Mouse (Mus musculus): ENCODE measurements around the gene Spock1.

Spock1 gene

DNA sequence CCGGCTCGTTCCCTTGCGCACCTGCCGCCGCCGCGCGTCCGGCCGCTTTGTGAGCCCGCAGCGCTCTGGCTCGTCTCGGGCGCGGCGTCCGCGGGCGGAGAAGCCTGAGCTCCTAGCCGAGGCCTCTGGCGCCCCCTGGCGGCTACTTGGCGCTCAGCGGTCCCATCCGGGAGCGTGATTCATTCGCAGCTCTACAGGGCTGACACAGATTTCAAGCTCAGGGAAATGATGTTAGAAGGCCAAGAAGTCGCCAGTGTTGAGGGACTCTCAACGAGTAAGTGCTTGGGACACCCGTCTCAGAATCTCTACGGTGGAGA lies at the start of gene Spock1:
Gene Spock1, minus strand, starts transcription at position 67 of the 317 bp plus-strand sequence.
- no peak for DNase-seq (ENCODE audit: low read depth in 2 of 2, low spot score in 2 of 2)

DNA sequence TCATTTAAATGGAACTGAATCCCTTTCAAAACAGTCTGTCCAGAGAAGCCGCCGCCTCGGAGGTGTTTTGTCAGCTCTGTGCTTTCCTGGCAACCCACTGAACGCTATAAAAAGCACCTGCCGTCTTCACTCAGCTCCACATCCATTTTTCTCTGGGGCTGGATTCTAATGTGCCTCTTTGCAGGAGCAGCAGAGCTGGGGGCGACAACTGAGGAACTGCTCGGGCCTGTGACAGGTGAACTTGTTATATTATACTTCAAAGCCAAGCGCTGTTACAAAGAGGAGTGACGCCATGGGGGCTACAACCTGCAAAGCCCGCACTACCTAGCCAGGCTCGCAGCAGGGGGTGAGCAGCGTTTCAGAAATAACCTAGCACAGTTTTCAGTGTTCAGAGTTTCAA lies 42.0 kb upstream of the Spock1 start:
- no peak for DNase-seq (ENCODE audit: low read depth in 2 of 2, low spot score in 2 of 2)

DNA sequence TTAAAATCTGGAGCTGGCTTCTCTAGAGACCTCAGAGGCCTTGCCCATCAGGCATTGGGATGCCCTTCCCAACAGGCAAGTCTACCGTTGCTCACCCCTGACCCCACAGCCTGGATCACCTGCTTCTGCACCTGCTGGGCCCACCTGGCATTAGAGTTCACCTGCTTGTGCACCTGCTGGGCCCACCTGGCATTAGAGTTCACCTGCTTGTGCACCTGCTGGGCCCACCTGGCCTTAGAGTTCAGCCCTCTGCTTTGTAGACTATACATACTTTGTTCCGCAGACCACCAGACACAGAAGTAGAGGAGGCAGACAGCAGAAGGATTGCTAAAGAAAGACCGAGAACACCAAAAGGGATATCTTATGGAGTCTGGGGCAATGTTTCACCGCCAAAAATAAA lies 41.4 kb upstream of the Spock1 start:
- no peak for DNase-seq (ENCODE audit: low read depth in 2 of 2, low spot score in 2 of 2)

DNA sequence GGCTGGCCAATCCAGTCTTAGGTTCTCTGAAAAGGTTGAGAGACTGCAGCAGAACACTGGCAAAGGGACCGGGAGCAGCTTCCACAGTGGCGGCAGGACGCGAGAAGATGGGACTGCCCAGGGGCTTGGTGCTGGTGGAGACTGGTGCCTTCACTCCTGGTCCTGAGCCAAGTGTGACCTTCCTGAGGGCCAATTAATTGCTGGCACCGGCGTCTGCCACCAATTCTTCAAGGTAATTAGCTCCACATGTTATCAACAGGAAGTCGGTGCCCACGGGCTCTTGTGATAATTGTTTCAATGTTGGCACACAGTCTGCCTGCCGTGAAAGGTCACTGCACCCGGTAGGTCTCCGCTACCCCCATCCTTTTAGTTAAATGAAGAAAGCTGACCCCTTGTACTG lies 37.1 kb upstream of the Spock1 start:
- no peak for DNase-seq (ENCODE audit: low read depth in 2 of 2, low spot score in 2 of 2)

DNA sequence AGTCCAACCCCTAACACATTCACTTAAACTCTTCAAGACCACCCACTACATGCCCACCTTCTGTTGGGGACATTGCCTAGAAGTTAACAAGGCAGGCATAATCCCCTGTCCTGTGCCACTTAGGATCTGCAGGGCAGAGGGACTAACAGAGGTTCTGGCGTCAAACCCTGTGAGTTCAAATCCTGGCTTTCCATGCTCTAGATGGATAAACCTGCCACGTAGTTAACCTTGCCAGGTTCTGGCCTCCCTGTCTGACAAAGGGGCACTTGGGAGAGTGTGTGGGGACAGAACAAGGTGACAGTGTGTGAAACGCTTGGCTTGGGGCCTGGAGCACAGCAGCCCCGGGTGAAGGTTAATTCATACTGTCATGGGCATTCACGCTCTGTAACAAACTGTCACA lies 36.3 kb upstream of the Spock1 start:
- DNase-seq (ENCODE audit: low read depth in 2 of 2, low spot score in 2 of 2): no peak

DNA sequence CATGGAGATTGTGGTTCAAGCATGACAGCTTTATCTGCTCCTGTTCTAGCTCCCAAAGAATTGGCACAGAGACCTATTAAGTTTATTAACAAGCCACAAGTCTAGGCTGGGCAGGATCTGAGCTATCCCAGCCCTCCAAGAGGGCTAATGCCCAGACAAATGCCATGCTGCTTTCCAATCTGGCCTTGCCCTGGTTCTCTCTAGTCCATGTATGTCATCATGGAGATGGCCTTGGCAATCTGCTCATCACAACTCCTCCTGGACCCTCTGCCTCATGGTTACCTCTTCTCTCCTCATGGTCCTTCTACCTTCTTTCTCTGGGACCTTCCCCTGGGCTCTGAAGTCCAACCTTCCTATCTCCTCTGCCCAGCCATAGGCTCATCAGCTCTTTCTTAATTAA lies 35.8 kb upstream of the Spock1 start:
- no peak for DNase-seq (ENCODE audit: low read depth in 2 of 2, low spot score in 2 of 2)

DNA sequence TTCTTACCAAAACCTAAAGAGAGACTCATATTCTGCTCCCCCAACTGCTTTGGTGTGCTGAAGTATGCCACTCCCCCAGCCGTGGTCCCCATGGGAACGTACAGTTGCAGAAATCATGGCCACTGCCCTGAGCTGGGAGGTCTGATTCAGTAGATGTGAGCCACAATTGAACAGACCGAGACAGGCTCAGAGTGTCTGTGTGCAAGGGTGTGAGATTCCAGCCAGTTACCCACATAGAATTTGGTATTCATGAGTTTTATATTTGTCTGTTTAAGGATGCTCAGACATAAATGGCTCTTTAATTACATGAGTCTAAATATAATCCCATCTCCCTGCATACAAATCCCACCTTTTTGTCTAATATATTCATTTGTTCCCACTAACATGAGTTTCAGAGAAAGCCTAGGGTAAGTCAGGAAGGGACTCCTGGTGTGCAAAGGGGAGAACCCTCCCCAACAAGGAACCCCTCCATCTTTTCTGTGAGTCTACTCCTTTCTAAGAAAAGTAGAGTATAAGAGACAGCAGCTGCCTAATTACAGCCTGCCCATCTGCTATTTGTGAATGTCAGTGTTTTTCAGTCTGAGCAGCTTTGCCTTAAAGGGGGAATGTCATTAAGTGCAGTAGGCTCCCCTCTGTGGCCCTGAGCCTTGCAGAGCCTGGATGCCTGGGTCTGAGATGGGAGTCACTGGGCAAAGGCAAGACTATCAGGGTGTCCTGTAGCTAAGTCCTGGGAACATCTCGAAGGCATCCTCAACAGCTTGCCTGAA lies 29.5 kb upstream of the Spock1 start:
- DNase-seq (ENCODE audit: low read depth in 2 of 2, low spot score in 2 of 2): no peak

DNA sequence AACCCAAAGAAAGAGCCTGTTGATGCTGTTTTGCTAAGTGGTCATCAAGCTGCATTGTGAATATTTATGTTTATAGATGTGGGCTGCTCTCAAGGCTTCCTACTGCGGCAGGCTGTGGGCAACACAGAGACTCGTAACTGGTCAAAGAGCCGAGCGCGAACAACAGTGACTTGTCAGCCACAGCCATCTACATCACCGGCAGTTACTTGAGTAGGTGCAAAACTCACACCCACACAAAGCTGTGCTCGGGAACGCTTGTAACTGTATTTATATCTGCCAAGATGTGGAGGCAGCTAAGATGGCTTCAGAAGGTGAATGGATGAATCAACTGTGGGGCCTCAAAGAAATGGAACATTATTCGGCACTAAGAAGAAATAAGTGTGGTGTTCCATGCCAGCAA lies 23.9 kb upstream of the Spock1 start:
- no peak for DNase-seq (ENCODE audit: low read depth in 2 of 2, low spot score in 2 of 2)

DNA sequence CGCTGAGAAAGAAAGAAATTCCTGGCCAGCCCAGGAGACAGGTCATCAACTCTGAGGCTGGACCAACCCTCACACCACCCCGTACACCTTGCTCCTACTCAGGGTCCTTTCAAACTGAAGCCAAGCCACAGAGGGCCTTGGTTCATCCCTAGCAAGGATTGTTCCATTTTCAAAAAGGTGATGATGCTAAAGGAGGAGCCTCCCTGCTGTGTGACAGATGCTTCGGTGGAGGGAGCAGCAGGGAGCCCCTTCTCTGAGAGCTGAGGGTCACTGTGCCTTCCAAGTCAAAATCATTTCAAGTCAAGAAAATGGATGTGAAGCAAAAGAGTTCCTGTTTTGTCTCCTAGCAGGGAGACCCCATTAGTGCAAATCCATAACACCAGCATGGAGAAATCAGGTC lies 23.2 kb upstream of the Spock1 start:
- no peak for DNase-seq (ENCODE audit: low read depth in 2 of 2, low spot score in 2 of 2)

DNA sequence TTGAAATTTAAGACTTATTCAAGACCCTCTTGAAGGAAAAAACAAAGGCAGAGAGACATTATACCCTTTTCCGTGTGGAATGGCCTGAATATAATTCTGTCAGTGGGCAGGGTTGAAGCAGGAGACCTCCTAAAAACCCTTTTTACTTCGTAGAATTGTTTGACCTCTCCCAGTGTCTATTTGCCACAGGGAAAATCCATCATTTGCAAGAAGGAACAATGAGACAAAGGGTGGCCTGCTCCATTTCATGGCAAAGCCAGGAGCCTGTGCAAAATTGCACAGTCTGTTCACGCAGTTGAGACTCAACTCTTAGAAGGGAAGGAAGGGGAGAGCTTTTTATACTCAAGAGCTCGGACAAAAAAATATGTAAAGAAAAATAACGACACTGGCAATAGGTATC lies 22.6 kb upstream of the Spock1 start:
- no peak for DNase-seq (ENCODE audit: low read depth in 2 of 2, low spot score in 2 of 2)

DNA sequence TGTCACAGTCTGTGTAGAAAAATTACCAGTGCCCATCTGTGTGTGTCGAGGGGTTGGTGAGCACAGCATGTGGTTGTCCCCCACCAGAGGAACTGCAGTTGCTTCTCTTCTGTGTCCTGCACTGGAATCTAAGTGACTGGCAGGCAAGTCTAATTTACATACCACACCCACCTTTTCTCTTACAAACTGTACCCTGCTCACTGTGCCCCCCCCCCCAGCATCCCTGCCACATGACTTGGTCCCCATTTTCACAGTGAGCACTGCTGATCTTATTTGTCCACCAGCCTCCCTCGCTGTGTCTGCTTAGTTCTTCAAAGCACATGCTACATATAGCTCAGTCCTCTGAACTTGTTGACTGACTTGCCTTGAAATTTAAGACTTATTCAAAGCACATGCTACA lies 22.2 kb upstream of the Spock1 start:
- no peak for DNase-seq (ENCODE audit: low read depth in 2 of 2, low spot score in 2 of 2)

DNA sequence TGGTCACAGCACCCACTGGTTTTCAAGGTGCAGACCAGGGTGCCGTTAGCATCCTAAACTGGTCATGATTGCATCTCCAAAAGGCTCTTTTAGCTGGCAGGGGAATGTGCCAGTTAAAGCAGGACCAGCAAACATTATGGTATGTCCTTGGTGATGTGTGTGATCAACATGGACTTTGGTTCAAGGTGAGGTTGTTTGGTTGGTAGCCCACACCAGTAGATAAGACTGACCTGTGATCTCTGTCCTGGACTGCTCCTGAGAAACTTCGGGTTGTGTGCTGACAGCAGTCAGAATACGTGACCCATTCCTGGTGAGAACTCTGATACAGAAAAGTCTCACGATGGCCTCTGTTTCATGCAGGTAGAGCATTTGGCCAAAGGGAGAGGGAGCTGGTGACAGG lies 11.8 kb upstream of the Spock1 start:
- DNase-seq (ENCODE audit: low read depth in 2 of 2, low spot score in 2 of 2): no peak

DNA sequence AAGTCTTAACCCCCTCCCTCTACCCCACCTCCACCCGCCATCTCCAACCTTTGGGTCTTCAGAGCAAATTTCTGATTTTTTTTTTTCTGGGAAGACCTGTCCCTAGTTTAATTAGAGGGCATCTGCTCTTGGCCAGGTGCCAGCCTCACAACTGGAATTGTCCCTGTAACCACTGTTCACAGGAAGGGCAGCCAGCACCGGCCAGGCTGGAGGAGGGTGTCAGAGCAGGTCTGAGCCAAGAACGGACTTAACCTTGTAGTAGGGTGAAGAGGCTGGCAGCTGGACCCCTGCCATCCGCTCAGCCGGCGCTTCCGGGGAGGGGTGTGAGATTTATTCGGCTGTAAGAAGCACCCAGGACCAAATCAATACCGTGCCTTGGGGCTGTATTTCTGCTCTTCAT lies 3.0 kb upstream of the Spock1 start:
- DNase-seq (ENCODE audit: low read depth in 2 of 2, low spot score in 2 of 2): no peak

DNA sequence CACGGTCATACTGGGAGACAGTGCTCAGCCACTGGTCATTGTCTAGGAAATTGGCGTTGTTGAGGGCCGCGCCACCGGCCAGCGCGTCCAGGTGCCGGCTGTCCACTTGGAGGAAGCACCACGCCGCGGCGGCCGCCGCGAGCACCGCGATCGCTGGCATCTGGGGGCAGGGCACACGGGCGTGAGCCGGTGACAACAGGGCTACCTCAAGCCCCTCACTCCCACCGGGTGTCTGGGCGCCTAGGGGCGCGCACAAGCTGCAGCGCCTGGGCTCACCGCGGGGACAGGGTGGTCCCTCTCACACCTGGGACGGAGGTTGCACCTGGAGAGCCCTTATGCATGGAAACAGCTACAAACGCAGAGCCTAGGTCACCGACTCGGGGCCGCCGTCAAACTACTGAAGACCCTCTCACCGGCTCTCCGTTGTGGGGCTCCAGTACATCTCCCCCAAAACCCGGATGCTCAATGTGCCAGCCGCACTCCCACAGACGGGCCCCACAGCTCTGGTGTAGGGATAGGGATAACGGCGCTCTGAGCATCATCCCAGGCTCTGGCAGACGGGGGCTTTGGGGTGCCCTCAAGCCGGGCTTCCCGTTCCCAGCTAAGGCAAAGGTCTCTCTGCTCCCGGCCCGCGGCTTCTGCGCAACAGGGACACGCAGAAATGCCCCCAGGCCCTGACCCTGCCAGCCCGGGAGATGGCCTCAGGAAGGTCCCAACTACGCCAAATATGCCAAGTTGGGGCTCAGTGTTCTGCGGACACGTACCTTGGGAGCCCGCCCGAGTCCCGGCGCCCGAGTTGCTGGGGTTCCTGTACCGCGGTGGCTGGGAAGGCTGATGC lies 485 bp downstream of the Spock1 start:
- no peak for DNase-seq (ENCODE audit: low read depth in 2 of 2, low spot score in 2 of 2)

DNA sequence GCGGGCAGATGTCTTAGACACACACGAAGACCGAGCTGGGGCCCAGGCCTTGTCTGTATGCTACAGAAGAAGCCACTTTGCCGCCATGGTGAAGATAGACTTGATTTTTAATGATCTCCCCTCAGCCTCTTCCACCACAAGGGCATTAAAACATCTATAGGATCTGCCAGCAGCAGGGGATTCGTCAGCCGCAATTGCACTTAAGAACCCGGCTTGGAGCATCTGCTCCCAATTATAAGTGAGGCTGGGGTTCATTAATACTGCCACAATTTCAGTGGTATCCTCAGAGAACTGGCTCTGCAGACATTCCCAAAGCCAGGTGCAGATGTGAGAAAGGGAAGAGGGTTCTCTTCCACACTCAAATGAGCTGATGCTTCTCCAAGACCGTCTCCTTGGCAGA lies 13.5 kb downstream of the Spock1 start:
- no peak for DNase-seq (ENCODE audit: low read depth in 2 of 2, low spot score in 2 of 2)

DNA sequence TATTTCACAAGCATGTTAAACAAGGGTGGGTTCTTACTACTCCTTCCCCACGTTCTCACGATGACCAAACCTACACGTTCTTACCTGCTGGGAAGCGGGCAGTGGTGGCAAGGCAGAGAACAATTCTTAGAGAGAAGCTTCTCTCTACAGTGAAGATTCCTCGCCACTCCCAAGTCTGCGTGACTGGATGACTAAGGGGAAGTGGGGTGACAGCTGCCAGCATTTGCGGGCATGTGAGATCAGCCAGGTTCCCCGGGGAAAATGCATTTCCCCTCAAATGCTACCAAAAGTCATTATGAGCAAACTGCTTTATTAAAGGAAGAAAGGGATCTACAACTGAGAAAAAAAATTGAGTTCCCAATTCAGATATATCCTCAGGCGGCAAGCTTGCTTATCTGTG lies 18.4 kb downstream of the Spock1 start:
- no peak for DNase-seq (ENCODE audit: low read depth in 2 of 2, low spot score in 2 of 2)

DNA sequence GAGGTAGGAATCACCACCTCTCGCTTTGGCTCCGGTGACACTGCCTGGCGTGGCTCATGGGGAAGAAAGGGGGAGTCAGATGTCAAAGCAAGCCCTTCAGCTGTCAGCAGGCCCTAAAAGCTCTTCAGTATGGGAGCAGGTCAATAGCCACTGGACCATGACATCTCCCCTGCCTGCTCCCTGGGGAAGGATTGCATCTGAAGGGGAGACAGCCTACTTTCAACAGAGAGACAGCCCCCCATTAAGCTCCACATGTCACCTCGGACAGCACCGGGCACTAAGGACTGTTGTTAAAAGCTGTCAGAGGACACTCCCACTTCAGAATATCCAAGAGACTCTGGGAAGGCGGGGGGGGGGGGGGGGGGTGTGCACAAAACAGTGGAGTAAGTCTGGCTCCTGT lies 19.1 kb downstream of the Spock1 start:
- DNase-seq (ENCODE audit: low read depth in 2 of 2, low spot score in 2 of 2): no peak

DNA sequence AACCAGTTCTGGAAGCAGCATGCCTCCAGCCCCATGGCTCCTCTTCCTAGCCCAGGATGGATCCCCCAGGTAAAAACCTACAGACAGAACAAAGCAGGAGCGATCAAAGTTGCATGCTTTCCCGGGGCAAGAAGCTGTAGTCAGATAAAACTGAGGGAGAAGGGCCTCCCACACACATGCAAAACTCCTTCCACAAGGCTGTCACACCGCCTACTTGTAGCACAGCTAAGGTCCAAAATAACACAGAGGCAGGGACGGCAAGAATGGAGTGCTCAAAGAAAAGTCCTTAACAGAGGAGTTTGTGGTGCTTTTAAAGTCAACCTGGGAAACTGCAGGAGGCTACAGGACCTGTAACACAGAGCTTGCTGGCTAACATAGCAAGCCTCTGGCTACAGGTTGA lies 28.3 kb downstream of the Spock1 start:
- no peak for DNase-seq (ENCODE audit: low read depth in 2 of 2, low spot score in 2 of 2)

DNA sequence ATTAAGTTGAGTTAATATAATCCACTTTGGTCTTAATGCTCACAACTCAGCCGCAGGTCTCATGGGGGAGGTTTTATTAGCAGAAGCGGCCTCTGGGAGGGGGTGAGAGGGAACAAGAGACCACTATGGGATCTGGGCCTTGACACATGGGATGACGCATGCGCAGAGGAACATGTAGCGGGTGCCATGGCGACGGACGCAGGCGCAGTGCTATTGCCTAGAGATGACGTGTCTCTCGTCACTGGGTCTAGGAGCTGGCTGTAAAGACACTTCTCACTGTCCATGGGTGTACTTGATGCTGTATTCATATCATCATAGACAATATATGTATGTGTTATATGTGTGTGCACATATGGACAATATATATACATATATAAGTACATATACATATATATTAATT lies 29.3 kb downstream of the Spock1 start:
- no peak for DNase-seq (ENCODE audit: low read depth in 2 of 2, low spot score in 2 of 2)

DNA sequence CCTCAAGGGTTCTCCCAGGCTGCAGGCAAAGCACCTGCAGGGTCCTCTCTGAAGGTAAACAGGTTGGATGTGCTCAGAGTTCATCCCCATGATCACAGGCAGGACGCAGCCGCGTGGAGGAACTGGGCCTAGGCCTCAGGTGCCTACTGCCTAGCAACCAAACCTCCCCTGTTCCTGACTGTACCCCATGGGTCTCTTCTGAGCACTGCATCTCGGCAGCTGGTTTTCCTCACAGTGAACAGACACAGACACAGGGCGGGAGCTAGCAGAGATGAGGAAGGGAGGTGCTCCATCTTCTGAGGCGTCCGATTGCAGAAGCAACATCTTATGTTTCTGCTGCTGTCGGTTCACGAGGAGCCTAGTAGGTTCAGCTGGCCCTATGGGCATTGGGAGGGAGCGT lies 30.4 kb downstream of the Spock1 start:
- DNase-seq (ENCODE audit: low read depth in 2 of 2, low spot score in 2 of 2): no peak

DNA sequence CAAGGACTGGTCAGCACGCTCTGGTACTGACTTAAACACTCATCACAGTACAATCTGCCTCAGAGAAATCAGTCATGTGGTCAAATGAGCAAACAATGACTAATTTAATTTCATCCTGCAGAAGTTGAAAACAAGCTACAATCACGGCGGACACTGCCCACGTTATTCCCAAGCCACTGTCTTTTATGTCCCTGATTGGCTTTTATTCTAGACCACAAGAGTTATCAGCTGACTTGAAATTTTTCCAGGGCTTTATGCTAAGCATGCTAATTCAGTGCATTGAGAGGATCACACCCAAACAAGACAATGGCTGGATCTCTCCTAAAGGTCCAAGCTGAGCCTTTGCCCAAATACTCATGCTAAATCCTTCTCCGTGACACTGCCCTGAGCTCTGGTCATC lies 31.2 kb downstream of the Spock1 start:
- DNase-seq (ENCODE audit: low read depth in 2 of 2, low spot score in 2 of 2): no peak

DNA sequence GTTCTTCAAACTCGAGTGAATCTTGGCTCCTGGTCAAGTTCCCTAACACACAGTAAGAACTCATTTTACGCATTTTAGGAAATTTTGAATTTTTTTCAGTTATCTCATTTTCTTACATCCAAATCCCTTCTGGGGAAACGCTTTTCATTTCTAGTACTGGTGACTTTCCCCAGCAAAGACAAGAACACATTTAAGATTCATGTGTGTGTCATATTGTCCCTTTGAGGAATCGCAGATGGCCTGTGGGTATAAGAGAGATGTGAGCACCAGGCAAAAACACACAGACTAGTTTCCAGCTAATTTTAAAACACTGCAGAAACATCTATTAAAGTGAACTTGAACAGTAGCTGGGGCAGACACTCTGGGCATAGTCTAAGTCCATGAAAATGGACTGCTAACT lies 38.1 kb downstream of the Spock1 start:
- DNase-seq (ENCODE audit: low read depth in 2 of 2, low spot score in 2 of 2): no peak

DNA sequence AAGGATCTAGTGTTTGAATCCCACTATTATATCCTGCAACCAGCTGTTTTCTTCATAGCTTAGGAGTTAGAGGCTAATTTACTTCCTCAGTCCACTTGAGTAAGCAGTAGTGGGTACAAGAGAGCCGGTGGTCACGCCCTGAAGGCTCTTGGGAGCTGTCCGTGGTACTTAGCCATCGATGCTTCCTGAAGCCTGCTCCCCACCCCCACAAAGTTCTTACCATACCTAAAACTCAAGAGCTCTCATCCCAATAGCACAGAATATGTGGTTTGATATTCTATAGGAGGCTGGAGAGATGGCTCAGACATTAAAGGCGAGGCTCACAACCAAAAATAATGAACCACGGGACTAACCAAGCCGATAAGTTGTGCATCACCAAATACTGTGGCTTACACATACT lies 40.5 kb downstream of the Spock1 start:
- DNase-seq (ENCODE audit: low read depth in 2 of 2, low spot score in 2 of 2): no peak
